Mouse (Mus musculus): ENCODE measurements around the gene Slc30a7.
A peak's percentile ranks its signal among the peaks of the same experiment; 100 is the strongest.
"Not testable (repeated sequence)": the region's sequence is repeated elsewhere in the genome, so short reads cannot be mapped to it uniquely, and the experiment has no call there.

The Slc30a7 gene

DNA sequence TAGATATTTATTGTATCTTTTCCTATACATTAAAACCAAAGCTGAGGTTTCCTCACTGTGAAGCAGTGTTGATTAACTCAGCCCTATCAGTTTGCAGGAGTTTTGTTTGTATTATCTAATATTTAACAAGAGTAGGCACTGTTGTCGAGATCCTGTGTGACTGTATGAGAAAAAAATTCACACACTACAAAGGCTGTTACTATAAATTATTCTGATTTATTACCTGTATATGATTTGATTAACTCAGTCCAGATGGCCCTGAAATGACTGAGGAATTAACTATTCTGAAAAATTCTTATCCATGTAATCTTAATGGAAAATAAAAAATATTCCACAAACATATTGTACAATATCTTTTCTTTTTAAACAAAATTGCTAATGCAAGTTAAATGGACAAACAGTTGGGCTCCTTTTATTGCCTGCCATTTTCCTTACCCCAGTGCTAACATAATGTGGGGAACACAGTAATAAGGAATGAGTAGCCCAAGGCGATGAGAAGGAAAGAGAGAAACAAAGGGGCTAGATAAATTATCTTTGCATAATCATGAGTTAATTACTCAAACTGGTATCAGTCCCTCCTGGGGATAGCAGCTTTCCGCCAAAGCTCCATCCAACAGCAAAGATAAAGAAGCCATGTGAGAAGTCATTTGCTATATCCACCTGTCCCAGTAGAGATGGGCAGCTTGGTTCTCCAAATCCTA is 57.8 kb downstream of the Slc30a7 start:
- no peak for DNase-seq (ENCODE audit: low spot score in 2 of 2)

DNA sequence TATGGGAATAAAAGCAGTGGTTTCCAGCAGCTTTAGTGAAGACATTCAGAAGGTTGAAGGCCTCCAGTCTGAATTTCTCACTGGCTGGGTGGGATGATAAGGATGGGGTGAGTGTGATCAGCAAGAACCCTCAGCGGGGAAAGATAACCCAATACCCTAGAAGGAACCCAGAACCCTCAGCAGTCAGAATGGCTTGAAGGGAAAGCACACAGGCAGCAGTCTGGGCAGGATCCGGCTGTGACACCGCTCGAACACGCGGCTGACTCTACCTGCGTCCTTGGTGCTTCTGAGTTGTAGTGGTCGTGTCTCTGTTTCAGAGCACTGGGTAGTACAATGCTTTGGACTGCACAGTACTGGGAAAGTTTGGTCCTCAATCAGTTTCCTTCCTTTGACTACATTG is 60.9 kb downstream of the Slc30a7 start:
- DNase-seq (ENCODE audit: low spot score in 2 of 2) = no peak

DNA sequence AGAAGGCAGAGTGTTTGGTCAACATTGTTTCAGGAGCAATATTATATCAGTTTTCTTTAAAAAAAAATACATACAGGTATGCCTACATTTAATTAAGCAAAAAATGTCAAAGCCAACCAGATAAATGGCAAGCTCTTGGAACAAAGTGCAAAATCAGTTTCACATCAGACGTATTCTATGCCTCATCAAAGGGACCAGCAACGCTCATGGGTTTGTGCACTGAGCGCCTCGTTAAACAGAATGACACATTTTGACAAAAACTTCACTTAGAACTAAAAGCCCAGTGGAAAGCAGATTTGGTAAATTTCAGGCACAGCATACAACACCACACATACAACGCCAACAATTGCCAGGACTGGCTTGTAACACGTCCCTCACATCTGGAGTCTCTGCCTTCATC is 62.8 kb downstream of the Slc30a7 start:
- DNase-seq (ENCODE audit: low spot score in 2 of 2) = no peak

DNA sequence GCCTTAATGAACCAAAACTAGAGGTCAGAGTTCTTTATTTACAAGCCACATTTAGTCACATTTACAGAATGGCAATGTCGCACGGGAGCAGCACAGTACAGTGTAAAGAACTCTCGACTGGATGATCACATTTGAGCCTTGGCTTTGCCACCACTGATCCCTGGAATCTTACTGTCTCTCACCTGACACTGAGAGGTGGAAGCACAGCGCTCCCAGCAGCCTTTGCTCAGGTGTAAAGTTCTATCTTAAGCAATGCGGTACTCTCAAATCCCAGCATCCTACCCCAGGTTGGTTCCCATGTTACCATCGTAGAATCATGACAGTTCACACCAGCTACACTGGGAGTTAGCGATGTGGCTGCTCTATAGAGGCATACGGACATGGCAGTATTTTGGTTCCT is 65.7 kb downstream of the Slc30a7 start:
- DNase-seq (ENCODE audit: low spot score in 2 of 2) = no peak

DNA sequence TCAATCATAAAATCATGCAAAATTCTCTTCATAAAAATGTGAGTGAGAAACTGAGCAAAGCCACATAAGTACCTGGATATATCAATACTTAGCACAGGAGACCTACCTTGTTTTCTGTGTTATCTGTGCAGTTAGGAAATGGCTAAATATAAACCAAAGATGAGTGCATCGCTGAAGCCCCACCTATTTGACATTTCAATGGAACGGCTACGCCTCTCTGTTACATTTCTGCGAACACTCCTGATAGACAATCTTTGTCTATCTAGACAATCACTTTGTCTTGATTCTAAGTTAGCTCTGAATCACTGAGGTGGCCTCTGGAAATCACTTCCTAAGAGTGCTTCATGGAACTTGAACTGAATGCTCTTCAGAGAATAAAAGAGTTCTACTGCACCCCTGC is 66.7 kb downstream of the Slc30a7 start:
- DNase-seq (ENCODE audit: low spot score in 2 of 2) = no peak

DNA sequence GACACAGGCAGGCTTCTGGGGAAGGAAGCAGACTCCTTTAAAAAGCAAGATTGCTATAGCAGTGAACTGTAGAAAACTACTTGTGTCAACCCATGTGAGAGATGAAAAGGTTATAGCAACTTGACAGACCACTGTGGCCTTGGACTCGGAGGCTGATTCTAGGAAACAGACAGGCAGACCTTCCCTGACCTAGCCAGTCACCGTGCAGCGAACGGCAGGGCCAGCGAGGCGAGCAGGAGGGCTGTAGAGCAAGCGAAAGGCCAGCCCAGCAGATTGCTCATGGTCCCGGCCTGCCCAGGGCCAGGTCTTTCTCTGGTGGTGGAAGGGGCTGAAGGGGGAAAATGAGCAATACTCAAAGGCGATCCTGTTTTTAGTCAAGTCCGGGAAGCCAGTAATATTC is 69.4 kb downstream of the Slc30a7 start:
- DNase-seq (ENCODE audit: low spot score in 2 of 2) = no peak

DNA sequence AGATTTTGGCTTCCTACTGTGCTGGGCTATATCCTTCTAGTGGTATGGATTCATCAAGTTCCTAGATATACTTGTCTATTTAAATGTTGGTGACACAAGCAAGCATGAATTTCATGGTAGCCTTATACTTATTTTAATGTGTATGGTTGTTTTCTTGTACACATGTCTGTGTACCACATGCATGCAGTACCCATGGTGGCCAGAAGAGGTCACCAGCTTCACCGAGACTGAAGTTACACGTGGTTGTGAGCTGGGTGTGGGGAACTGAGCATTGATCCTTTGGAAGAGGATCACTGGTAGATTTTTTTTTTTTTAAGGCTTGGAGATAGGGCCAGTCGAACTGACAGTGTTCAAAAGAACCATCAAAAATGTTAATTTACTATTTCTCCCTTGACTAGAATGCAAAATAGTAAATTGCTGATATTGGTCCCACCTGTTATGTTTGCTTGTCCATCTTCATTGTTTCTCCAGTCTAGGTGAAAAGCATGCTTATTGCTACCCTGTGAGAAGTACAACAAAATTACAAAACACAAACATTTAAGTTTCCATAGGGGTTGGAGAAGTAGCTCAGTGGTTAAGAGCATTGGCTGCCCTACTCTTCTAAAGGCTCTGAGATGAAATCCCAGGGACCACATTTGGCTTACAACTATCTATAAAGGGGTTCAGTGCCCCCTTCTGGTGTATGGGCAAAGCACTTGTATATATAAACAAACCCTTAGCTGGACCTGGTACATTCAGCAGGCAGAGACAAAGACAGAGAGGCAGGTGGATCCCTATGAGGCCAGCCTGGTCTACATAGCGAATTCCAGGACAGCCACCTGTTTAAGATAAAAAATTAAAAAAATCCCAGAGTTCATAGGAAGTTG is 70.2 kb downstream of the Slc30a7 start:
- DNase-seq (ENCODE audit: low spot score in 2 of 2) = no peak

DNA sequence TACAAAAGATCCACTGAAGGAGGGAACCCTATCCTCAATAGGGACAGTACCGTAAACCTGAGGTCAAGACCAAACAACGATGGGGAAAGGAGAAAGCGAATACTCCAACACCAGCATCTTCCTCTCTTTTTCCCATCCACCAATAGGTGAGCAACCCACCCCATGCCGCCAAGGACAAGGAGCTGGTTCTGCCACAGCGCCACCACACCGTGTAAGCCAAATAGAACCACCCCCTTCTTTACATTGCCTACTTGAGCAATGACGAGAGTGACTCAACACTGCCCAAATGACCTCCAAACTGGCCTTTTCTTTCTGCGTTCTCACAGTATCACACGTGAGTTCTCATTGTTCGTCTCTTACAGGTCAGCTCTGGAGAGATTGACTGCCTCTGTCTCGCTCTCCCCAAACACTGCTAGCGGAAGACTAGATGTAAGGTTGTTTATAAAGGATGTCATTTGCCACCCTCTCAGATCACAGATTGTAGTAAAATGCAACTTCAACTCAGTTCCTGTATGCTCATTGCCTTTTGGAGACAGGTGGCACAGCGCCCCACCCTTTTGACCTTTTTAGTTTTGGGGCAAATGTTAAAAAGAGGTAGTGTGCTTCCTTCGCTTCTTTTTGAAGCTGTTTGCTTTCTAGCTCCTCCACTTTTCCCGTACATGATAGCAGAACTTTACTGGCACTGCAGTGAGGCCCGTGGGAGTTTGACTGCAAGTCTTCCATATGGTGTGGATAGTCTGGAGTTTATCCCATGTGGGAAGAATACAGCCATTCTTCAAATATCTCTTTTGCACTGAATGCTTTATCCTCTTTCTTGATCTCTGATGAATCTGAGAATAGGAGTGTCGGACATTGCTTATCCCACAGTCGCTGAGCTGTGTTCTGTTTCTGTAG is 73.7 kb downstream of the Slc30a7 start:
- peak; percentile 22 to 73 for DNase-seq (ENCODE audit: low spot score in 2 of 2)

DNA sequence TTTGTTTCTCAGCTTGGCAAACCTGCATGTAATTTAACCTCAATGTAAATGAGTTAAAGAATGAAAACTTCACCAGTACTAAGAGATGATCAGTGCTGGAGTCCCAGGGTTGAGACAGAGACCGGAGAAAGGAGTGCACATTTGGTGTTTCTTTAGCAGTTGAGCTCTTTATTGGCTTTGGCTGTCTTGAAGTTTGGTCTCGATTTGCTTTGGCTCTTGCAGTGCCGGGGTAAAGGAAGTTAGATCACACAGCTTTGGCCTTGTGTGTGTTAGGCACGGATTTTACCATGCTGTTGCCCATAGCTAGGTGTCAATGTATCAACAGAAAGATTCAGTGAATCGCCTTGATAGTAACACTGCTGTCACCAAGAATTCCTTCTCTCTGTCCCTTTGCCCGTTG is 75.5 kb downstream of the Slc30a7 start:
- no peak for DNase-seq (ENCODE audit: low spot score in 2 of 2)

DNA sequence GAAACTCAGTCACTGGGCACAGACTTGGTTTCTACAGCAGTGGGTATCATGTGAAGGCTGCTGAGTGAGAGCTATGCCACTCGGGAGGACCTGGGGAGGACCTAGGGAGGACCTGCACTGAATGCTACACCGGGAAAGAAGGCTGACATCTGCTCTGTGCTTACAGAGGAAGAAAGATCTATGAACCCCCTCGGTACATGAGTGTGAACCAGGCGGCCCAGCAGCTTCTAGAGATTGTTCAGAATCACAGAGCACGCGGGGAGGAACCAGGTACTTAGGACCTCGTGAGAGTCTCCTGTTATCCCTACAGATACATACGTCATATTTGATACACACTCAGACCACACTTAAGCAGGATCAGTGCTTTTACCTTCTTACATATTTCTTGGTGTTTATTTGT is 80.7 kb downstream of the Slc30a7 start:
- DNase-seq (ENCODE audit: low spot score in 2 of 2) = no peak

DNA sequence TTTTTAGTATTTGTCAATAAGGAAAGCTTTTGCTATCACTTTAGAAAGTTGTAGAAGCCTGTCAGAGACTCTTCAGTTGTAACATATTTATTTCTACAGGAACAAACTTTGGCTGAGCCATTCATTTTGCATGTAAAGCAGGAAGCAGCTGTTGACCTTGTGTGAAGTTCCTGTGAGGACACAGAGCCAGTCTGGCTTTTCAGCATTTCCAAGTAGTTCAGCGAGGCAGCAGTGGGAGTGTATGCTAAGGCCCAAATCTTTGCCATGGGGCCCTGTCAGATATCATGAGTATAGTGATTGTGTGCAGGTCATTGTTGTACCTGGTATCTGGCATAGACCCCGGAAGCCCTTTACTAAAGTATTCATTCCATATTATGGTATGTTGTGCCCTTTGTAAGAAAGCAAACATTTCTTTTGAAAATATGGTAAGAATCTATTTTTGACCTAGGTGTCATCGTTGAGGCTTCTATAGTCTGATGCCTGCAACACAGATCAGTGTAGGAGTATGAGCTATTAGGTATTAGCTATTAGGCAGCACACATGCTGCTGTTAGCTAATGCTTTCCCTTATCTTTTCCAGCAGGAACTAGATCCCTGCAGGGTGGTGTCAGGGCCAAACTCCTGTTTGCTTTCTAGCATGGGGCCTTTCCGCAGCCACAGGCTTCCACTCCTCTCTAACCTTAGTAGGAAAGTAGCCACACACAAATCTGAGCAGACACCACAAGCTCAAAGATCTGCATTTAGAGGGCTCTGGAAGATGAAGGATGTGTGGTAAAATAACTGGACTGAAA is 82.6 kb downstream of the Slc30a7 start:
- no peak for DNase-seq (ENCODE audit: low spot score in 2 of 2)

DNA sequence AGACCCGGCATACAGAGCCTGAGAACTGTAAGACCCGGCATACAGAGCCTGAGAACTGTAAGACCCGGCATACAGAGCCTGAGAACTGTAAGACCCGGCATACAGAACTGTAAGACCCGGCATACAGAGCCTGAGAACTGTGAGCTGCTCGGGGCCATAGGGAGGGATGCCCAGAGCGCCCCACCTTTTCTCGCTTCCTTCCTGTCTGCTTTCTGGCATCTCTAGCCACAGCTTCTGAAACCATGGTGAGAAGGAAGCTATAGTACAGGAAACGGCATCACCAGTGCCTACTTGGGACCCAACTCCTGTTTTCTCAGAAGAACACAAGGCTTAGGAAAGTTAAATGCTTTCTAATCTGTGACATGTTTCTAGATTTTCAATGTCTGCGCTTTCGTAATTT is 99.8 kb downstream of the Slc30a7 start:
- DNase-seq (ENCODE audit: low spot score in 2 of 2) = not testable (repeated sequence)

DNA sequence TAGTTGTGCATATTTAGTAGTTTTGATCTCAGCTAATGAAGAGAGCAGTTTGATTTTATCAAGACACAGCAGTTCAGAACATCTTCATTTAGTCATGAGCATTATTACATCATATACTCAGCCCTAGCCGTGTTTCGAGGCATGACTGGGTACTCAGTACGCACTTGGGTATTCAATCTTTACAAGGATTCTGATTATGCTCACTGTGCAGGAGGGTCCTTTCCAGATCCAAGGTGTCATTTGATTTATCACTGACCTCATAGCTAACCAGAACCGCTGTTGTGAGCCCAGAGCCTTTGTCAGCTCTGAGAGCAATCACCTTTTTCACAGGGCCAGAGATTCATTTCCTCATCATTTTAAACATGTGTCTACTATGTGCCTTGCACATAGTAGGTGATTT is 101.6 kb downstream of the Slc30a7 start:
- no peak for DNase-seq (ENCODE audit: low spot score in 2 of 2)

DNA sequence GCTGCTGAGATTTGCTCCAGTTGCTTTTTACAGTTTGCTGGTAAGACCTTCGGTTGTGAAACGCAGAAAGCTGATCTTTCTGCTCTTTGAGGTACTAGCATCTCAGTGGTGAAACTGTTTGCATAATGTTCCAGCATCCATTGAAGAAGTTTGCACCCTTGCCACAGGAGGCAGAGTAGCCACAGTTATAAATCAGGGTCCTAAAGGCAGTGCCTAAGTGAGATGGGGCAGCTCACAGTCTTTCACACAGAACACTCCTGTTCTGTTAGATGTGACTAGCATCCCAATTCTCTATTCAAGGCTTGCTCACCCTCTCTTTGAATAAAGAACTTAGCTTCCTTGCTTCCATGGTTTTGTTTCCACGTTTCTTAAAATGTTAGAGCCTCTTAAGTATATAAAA is 102.1 kb downstream of the Slc30a7 start:
- no peak for DNase-seq (ENCODE audit: low spot score in 2 of 2)

DNA sequence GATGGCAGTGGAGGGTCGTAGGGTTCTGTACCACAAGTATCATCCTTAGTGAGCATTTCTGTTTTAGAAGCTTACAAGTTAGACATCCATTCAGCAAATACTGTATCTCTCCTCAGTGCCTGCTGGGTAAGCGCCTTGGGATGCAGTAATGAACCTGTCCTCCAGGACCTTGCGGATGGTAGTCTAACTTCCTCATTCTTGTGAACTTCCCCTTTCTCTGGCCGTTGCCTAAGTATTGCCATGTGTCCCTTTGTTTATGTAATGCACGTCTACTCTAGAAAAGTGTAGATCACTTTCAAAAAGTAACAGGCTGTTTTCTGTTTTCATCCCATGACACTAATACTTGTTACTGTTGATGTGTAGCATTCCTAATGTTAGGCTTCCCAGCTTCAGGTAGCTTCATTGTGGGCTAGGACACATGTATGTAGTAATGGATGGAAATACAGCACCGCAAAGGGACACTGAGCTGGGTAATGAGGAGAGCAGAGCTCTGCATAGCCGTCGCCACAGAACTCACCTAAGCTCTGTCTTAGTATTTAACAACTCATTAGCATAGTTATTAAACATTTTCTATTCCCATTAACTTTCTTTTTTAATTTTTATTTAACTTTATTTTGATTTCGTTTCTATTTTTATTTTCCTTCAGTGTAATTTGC is 104.8 kb downstream of the Slc30a7 start:
- no peak for DNase-seq (ENCODE audit: low spot score in 2 of 2)

DNA sequence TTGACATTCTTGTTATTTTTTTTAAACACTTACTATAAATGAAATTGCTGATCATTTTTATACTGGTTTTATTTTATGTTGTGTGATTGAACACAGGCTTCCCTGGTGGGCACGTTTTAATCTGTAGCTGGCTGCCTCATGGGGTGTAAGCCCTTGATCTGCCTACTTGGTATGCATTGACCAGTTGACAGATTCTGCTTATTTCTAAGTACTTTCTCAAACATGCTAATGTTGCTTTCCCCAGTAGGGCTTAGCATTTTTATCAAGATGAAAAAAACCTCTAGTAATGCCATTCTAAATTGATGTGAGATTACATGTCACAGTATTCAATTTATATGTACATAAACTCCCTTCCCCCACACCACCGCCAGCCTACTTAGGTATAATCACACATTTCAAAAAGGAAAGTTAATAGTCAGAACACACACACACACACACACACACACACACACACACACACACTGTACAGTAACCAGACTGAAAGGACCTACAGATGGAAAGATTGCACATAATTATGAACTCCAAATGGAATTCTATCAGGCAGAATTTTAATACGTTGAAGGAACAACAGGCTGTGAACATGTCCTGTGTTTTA is 108.8 kb downstream of the Slc30a7 start:
- no peak for DNase-seq (ENCODE audit: low spot score in 2 of 2)

DNA sequence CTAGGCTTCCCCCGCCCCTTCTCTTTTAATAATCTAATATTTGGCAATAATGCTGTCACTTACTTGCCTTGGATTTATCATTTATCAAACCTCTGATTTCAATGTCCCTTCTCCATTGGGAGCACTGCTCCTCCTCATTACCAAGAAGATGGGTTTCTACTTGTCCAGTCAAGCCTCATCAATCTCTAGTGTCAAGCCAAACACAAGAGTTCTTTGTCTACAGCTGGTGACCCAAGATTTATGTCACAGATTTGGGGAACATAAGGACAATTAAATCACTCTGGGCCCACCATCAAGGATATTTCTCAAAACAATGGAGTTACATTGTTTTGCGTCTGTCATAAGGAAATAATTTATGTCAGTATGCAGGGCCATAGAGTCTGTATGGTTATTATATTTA is 114.0 kb downstream of the Slc30a7 start:
- no peak for DNase-seq (ENCODE audit: low spot score in 2 of 2)

DNA sequence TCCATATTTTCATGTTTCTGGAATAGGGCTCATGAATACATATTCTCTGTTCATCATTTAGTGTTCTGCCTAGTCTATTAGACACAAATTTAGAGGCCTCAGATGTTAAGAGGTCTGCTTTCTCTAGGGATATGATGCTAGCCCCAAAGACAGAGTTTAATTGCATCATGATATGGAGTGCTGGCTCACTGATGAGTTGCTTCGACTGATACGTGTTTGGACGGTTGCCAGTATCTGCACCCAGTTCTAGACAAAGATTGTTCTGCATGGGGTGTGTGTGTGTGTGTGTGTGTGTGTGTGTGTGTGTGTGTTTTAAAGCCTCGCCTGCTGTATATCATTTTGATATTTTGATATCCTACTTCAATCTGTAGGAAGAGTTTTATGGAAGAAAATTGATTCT is 114.9 kb downstream of the Slc30a7 start:
- DNase-seq (ENCODE audit: low spot score in 2 of 2) = no peak
